In the genomic region with DNA sequence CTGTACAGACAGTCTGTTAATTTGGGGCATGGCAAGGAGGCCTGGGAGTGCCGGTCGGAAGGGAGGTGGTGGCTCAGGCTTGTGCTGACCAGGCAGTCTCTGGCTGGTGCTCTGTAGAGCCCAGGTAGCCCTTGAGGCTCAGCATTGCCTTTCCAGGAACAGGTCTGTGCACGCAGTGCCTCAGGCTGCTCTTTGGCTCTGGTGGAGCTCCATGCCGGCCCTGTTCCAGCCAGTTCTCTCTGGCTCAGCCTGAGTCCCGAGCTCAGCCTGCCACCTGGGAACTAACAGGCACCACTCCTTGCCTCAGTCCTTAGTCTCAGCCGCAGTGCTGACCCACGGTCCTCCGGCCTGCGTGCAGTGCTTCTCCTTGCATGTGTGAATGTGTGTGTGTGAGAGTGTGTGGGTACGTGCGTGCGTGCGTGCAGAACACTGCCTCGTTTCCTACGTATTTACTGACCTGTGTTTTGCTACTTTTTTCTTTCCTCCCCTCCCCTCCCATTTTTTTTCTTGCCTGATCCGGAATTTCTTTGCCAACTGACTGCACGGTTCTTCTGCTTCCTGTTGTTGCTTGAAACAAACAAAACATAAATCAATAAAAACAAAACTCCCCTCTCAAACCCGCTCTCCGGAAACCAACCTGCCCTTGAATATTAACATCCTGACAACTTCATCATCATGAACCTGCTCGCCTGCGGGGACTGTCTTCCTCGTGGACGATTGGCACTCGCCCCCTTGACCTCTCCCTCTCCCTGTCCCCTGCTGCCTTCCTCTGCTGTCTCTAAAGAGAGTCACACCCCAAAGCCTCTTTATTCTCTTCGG, we compare ENCODE assay signal across 12 mouse cellular contexts. TPM values are rescaled to one million over a fixed set of nuclear protein-coding genes. Genes with fewer than 3 reads are reported as not detected.
A peak's percentile ranks its signal among the peaks of the same experiment; 100 is the strongest.
DNase-seq lines count a peak whose midpoint lies in the region; ATAC-seq lines count a peak whose summit lies in the region.
"Had no signal": no experiment of that assay in that cellular context is flagged by ENCODE, and none has a peak within 500 bp of the region (broad histone marks: within the 10 kb centered on the region; RNA-seq: fewer than 3 reads in every experiment).

No protein-coding gene starts in this region.

- ATAC-seq in cerebellum, adult (ENCODE audit: insufficient number of reproducible peaks, low FRiP score, low TSS enrichment) = peak; percentile 70; the same call in 1 of the 2 replicates
- no peak for ATAC-seq in neural tube, embryonic 11.5 days (ENCODE audit: insufficient read depth, low FRiP score, low TSS enrichment)
- ATAC-seq in neural tube, embryonic 15.5 days (ENCODE audit: low FRiP score) = no peak

- 83% methylated on average over 25 of the region's 25 CpGs for WGBS in neural tube, embryonic 11.5 days
- WGBS in neural tube, embryonic 15.5 days = 72% methylated on average over 25 of the region's 25 CpGs

- H3K4me2 ChIP-seq in neural tube, embryonic 11.5 days (ENCODE audit: low read depth) = no peak overlapping the region
- H3K4me2 ChIP-seq in neural tube, embryonic 15.5 days = no peak overlapping the region
- H3K4me2 ChIP-seq: forebrain, embryonic 12.5 days; heart, embryonic 11.5 days had no signal

- H3K27me3 ChIP-seq in neural tube, embryonic 11.5 days (ENCODE audit: control insufficient read depth, insufficient read depth, low read length) = no peaks in the 10 kb centered on the region
- no peaks in the 10 kb centered on the region for H3K27me3 ChIP-seq in neural tube, embryonic 15.5 days (replicated peaks)
- H3K27me3 ChIP-seq: forebrain, embryonic 12.5 days had no signal

- no peak overlapping the region for H3K4me3 ChIP-seq in neural tube, embryonic 11.5 days (ENCODE audit: low read depth, low read length)
- no peak overlapping the region for H3K4me3 ChIP-seq in neural tube, embryonic 15.5 days (replicated peaks)
- H3K4me3 ChIP-seq: forebrain, embryonic 12.5 days had no signal

- H3K9ac ChIP-seq in neural tube, embryonic 11.5 days (ENCODE audit: low read length) = no peak overlapping the region
- H3K9ac ChIP-seq in neural tube, embryonic 15.5 days (replicated peaks) = no peak overlapping the region
- H3K9ac ChIP-seq: forebrain, embryonic 12.5 days; liver, embryonic 14.5 days had no signal

- peaks cover 20% of the 10 kb centered on the region for H3K4me1 ChIP-seq in neural tube, embryonic 11.5 days (ENCODE audit: control insufficient read depth, insufficient read depth, low read length)
- peaks cover 62% of the 10 kb centered on the region for H3K4me1 ChIP-seq in neural tube, embryonic 15.5 days

- DNase-seq in cerebellum, adult 8-10 months = no peak
- no peak for DNase-seq in neural tube, embryonic 11.5 days (ENCODE audit: low spot score)
- DNase-seq in neural tube, embryonic 10.5 days (ENCODE audit: extremely low spot score, low spot score) = no peak
- peak; percentile 74 to 80 for DNase-seq in kidney, adult 8-10 months
- DNase-seq in frontal cortex, postnatal 14 days (ENCODE audit: low spot score in 2 of 2) = no peak
- DNase-seq in thymus, postnatal 25 days = no peak
- DNase-seq: right cerebral cortex, postnatal 25 days had no signal

- peaks cover 58% of the 10 kb centered on the region for H3K36me3 ChIP-seq in neural tube, embryonic 11.5 days (ENCODE audit: control insufficient read depth, insufficient read depth, low read length)
- H3K36me3 ChIP-seq in neural tube, embryonic 15.5 days = peaks cover 80% of the 10 kb centered on the region

- H3K27ac ChIP-seq in neural tube, embryonic 11.5 days (ENCODE audit: low read depth, low read length) = 0 out of 2 replicates have a peak overlapping the region, but pooled peaks have one; percentile 8
- H3K27ac ChIP-seq in neural tube, embryonic 15.5 days (replicated peaks) = 0 out of 2 replicates have a peak overlapping the region, but pooled peaks have one; percentile 23
- H3K27ac ChIP-seq: forebrain, embryonic 12.5 days; liver, embryonic 14.5 days had no signal

- no peaks in the 10 kb centered on the region for H3K9me3 ChIP-seq in neural tube, embryonic 11.5 days (ENCODE audit: control insufficient read depth, low read length)
- no peaks in the 10 kb centered on the region for H3K9me3 ChIP-seq in neural tube, embryonic 15.5 days (replicated peaks)
- H3K9me3 ChIP-seq: forebrain, embryonic 12.5 days had no signal

RNA-seq across cellular contexts. Expression of a gene that starts 7.2 kb away (rescaled TPM):
- polyA plus RNA-seq in neural tube, embryonic 11.5 days (2014; fragmentation: Nextera tagmentation; extraction: Ambion mirVana) = 215 and 216 TPM in 2 replicates
- polyA plus RNA-seq in neural tube, embryonic 15.5 days (2015; fragmentation: Nextera tagmentation; extraction: Ambion mirVana) = 55.8 and 121 TPM in 2 replicates

RNA-seq across cellular contexts. Expression of a gene that starts 12.8 kb away (rescaled TPM):
- polyA plus RNA-seq in neural tube, embryonic 11.5 days (2014; fragmentation: Nextera tagmentation; extraction: Ambion mirVana) = 12.5 and 13.7 TPM in 2 replicates
- 9.0 and 9.5 TPM in 2 replicates for polyA plus RNA-seq in neural tube, embryonic 15.5 days (2015; fragmentation: Nextera tagmentation; extraction: Ambion mirVana)

RNA-seq across cellular contexts. Expression of a gene that starts 13.0 kb away (rescaled TPM):
- 142 and 156 TPM in 2 replicates for polyA plus RNA-seq in neural tube, embryonic 11.5 days (2014; fragmentation: Nextera tagmentation; extraction: Ambion mirVana)
- polyA plus RNA-seq in neural tube, embryonic 15.5 days (2015; fragmentation: Nextera tagmentation; extraction: Ambion mirVana) = 316 and 385 TPM in 2 replicates

RNA-seq across cellular contexts. Expression of a gene that starts 24.6 kb away (rescaled TPM):
- polyA plus RNA-seq in neural tube, embryonic 11.5 days (2014; fragmentation: Nextera tagmentation; extraction: Ambion mirVana) = 0.66 TPM in 1 of 2 replicates, not detected in the other
- polyA plus RNA-seq in neural tube, embryonic 15.5 days (2015; fragmentation: Nextera tagmentation; extraction: Ambion mirVana) = 0.31 and 0.50 TPM in 2 replicates
- polyA plus RNA-seq: forebrain, embryonic 12.5 days had no signal

RNA-seq across cellular contexts. Expression of a gene that starts 29.2 kb away (rescaled TPM):
- not detected in 2 replicates for polyA plus RNA-seq in neural tube, embryonic 11.5 days (2014; fragmentation: Nextera tagmentation; extraction: Ambion mirVana)
- not detected in 2 replicates for polyA plus RNA-seq in neural tube, embryonic 15.5 days (2015; fragmentation: Nextera tagmentation; extraction: Ambion mirVana)
- polyA plus RNA-seq: forebrain, embryonic 12.5 days; heart, embryonic 11.5 days had no signal

Comparison
In these comparisons a context has a peak if more than half of its experiments do, and no peak if none do; other contexts are left out.
1. DNase-seq: peak in kidney, adult 8-10 months (2 of 2); none in cerebellum, adult 8-10 months (single experiment), neural tube, embryonic 11.5 days (single experiment), neural tube, embryonic 10.5 days (single experiment), frontal cortex, postnatal 14 days (0 of 2) and thymus, postnatal 25 days (single experiment).